Mouse (Mus musculus) kidney, adult 8-10 months (tissue): ENCODE results near the gene Ptgr2.
"Not testable (repeated sequence)": the region's sequence is repeated elsewhere in the genome, so short reads cannot be mapped to it uniquely, and the experiment has no call there.

ENCODE experiments used
- DNase-seq, 2 experiments: peaks; one replicate each; pipeline ENCODE4 v3.0.0; 2022

Gene Ptgr2

DNA sequence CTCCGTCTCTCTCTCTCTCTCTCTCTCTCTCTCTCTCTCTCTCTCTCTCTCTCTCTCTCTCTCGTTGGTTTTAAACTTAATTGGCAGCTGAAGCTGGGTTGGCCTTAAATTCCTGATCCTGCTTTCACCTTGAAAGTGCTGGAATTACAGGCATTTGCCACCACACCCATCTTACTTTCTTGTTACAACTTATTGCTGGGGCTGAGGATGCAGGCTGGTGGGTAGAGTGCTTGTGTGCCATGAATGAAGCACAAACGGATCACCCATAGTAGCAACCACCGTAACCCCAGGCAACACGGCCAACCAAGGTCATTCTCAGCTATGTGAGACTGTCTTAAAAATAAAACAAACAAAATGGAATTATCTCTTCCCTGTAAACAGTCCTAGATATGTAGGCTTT is 26.3 kb downstream of the Ptgr2 start:
- no peak for DNase-seq

DNA sequence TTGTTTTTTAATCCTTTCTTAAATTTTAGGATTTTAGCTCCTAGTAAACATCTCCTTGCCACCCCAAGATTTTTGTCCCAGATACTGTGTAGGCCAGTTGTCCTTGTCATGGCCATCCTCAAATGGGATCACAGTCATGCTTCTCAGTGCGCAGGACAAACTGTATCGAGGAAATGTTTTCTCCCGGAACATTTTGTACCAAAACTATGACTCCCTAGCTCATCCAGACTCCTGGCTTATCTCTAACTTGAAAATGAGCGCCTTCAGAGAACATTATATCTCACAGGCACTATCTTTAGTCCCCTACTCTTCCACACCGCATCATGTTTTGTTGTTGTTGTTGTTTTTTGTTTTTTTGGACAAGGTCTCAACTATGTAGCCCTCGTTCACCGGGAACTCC is 31.0 kb downstream of the Ptgr2 start:
- DNase-seq: no peak

- peak; percentile 82 to 89 for DNase-seq
These were observed 31.9 kb downstream of the Ptgr2 start, which contains the start of gene Zfp410 for GRCm38 (mm10) chr12:84316721-84317621. Gene Zfp410, plus strand, starts transcription at chr12:84316852.

GRCm38 (mm10) chr12:84327111-84327512 is 42.1 kb downstream of the Ptgr2 start:
- DNase-seq: peak; percentile 24 to 38

DNA sequence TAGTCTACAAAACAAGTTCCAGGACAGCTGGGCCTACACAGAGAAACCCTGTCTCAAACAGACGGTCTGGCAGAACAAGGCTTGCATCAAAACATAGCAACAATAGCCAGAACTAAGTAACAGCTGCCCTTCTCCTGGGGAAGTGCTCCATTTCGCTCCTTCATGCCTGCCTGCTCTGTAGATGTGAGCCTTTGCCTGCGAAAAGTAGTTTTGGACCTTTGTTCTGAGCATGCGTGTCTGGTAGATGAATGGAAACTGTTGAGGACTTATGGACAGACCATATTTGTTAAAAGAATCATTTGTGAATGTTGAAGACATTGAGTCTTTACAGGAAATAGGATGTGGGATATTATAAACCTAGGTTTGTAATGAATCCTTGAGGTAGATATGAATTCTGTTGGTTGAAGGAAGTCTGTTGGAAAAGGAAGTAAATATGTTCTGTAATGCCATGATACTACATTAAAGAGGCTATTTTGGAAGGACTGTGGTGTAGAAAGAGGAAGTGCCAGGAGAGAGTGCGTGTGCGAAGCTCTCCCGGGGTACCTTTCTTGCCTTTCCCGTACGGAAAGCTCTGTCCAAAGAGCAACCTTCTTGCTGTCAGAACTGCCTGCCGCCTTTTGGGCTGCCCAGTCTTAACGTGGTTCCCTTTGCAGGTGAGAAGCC is 52.1 kb downstream of the Ptgr2 start:
- no peak for DNase-seq

DNA sequence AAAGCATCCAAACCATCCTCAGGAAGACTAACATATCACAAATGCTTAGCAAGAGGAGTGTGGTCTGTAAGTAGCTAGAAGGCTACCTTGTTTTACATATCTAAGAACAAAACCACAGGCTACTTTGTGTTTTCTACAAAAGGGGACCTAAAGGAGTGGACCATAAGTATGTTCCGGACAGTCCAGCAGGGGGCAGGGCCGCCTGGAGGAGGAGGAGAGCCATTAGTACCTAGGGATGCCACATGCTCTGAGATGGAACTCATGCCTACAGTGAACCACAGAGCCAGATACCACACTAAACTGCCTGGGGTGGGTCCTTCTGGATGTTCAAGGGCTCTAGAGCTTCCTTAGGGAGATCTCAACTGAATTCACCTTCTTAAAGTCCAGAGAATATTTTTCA is 62.2 kb downstream of the Ptgr2 start:
- DNase-seq: peak; percentile 30 to 49

- not testable (repeated sequence) for DNase-seq
These were observed 73.7 kb downstream of the Ptgr2 start for GRCm38 (mm10) chr12:84358699-84359098.

DNA sequence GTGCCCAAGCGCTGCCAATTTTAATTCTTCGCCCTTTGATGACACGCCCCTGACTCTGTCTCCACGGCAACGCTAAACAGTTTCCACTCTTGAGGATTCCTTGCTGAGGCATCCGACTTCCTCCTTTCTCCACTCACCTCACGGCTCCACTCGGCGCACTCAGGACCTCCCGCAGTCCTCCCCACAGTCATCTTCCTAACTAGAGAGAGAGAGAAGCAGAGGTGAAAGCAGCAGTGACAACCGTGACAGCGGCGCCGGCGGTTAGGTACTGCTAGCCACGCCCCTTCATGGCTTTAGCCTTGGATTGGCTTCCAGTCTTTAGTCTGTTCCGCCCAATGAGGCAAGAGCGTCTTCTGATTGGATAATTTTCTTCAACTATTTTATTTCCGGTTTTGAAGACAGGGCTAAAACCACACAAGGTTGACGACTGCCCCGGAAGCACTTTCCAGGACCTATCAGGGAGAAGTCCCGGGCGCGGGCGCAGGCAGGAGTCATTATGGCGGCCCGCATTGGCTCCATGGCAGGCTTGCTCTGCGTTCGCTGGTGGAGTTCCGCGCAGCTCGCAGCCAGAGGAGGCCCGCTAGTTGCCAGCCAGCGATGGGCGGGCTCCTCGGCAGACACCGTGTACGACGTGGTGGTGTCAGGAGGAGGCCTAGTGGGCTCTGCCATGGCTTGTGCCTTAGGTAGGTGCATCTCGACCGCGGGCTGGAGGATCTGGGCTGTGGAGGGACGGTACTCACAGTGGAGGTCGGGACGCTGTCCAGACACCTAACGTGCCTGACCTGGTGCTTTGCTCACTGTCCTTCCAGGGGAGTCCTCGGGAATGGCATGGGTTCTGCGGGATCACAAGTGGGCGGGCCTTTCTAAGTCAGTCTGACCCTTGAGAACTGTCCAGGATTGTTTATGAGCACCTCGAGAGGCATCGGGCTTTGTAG is 76.8 kb downstream of the Ptgr2 start, which contains the start of the genes Coq6 and Fam161b:
Coq6 (plus strand) TSS at position 103 of the 935 bp plus-strand sequence.
Fam161b (minus strand) TSS at position 279 of the 935 bp plus-strand sequence.
- peak; percentile 96 to 97 for DNase-seq

GRCm38 (mm10) chr12:84362872-84363271 is 77.8 kb downstream of the Ptgr2 start:
- no peak for DNase-seq

DNA sequence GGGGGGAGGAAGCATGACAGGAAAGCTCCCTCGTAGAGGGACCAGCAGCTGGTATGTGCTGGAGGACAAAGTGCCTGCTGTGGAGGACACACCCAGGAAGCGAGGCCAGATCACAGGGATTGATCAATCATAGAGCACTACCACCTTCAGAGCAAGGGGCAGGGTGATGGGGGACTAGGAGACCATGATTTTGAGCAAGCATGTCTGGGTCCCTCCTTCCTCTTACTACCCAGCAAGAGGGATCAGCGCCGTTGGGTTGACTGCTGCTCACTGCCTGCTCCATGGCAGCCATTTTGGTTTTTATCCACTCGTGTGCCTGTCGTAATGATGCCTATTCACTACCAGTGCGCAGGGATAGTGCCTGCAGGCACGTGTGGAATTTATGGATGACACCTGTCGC is 79.3 kb downstream of the Ptgr2 start:
- no peak for DNase-seq

DNA sequence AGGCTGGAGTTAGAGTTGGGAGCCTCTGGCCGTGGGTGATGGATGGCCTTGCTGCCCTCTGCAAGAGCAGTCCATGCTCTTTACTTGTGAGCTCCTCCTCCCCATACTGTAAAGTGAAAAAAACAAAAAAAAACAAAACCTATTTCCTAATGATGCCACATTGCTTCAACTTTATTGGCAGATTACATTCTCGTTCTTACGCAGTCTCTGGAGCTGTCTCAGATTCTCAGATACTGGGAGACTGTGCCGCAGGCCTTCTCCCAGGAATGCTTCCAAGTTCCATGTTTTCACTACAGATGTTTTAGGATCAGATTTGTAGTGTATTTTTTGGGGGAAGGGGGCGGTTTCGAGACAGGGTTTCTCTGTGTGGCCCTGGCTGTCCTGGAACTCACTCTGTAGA is 80.1 kb downstream of the Ptgr2 start:
- DNase-seq: no peak
